Mouse (Mus musculus): ENCODE results near the gene Tgds. TPM values are rescaled to one million over a fixed set of nuclear protein-coding genes. Genes with fewer than 3 reads are reported as not detected.
"Not testable (repeated sequence)": the region's sequence is repeated elsewhere in the genome, so short reads cannot be mapped to it uniquely, and the experiment has no call there.

The Tgds gene
- polyA plus RNA-seq, 1 experiment = 4.0 TPM

DNA sequence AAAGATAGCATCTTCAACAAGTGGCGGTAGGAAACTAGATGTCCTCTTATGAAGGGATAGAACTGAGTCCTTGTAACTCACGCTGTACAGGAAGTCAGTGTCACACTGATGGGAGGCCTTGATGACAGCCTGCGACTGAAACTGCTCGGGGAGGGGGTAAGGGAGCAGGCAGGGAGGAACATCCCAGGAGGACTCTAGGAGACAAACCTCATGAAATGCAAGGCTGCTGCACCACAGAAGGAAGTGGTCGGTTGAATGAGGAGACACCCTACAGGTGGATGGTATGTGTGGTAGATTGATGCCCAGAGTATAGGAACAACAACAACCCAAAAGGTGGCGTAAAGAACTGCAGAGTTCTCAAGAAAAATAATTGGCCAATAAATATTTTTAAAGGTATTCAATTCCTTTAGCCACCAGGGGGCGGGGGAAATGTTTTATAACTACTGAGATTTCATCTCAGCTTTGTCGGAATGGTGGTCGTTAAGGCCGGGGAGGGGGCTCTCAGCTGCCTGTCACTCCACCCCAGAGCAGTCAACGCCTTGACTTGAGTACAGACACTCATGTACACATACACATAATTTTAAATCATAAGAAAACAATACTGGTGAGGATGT is 41.1 kb upstream of the Tgds start:
- Histone ChIP-seq H3K4me3 (ENCODE audit: extremely low read depth, insufficient read depth, insufficient read length) (no peak overlapping the region), H3K27me3 (ENCODE audit: control insufficient read depth, insufficient read depth, low read length) (no peaks in the 10 kb centered on the region), H3K36me3 (ENCODE audit: control insufficient read depth, insufficient read depth, low read length) (no peaks in the 10 kb centered on the region), H3K4me1 (ENCODE audit: control insufficient read depth, insufficient read depth, insufficient read length) (no peaks in the 10 kb centered on the region), H3K27ac (ENCODE audit: insufficient read depth, low read length) (no peak overlapping the region)
- TF ChIP-seq CTCF (IDR thresholded peaks at IDR 0.05; ENCODE audit: extremely low read depth, insufficient read depth, insufficient read length, insufficient replicate concordance) = no peak
- no peak for TF ChIP-seq POLR2A (IDR thresholded peaks at IDR 0.05; ENCODE audit: low read depth, low read length)
- 57% methylated on average over 11 of the region's 11 CpGs for WGBS
- peak in 1 of 2 experiments; percentile 19 for DNase-seq (ENCODE audit: low read depth in 1 of 2, low spot score in 2 of 2)

DNA sequence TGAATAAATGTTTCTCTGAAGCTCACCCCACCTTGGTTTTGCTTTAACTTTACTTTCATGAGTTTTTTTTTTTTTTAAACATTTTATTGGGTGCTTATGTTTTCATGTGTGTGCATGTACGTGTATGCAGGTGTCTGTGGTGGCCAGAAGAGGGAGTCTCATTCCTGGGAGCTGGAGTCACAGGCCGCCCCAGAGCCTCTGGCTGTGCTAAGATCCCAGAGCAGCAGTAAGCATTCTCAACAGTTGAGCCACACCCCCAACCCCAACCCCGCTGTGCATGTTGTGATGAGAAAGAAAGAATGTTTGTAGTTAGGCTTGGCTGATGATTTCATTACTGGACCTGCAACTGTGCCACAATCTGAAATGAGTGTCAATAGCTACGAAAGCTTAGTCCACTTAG is 36.2 kb upstream of the Tgds start:
- H3K36me3 ChIP-seq (ENCODE audit: control insufficient read depth, insufficient read depth, low read length) = no peaks in the 10 kb centered on the region
- TF ChIP-seq CTCF (IDR thresholded peaks at IDR 0.05; ENCODE audit: extremely low read depth, insufficient read depth, insufficient read length, insufficient replicate concordance) (no peak), POLR2A (IDR thresholded peaks at IDR 0.05; ENCODE audit: low read depth, low read length) (no peak)
- DNase-seq (ENCODE audit: low read depth in 1 of 2, low spot score in 2 of 2) = no peak
- H3K27me3 ChIP-seq (ENCODE audit: control insufficient read depth, insufficient read depth, low read length) = no peaks in the 10 kb centered on the region
- H3K4me1 ChIP-seq (ENCODE audit: control insufficient read depth, insufficient read depth, insufficient read length) = no peaks in the 10 kb centered on the region
- no peak overlapping the region for H3K4me3 ChIP-seq (ENCODE audit: extremely low read depth, insufficient read depth, insufficient read length)
- WGBS = 97% methylated on average over 4 of the region's 4 CpGs
- H3K27ac ChIP-seq (ENCODE audit: insufficient read depth, low read length) = no peak overlapping the region

- Histone ChIP-seq H3K27me3 (ENCODE audit: control insufficient read depth, insufficient read depth, low read length) (no peaks in the 10 kb centered on the region), H3K4me1 (ENCODE audit: control insufficient read depth, insufficient read depth, insufficient read length) (no peaks in the 10 kb centered on the region), H3K36me3 (ENCODE audit: control insufficient read depth, insufficient read depth, low read length) (peaks cover 18% of the 10 kb centered on the region), H3K27ac (ENCODE audit: insufficient read depth, low read length) (no peak overlapping the region), H3K4me3 (ENCODE audit: extremely low read depth, insufficient read depth, insufficient read length) (no peak overlapping the region)
- DNase-seq (ENCODE audit: low read depth in 1 of 2, low spot score in 2 of 2) = no peak
- TF ChIP-seq CTCF (IDR thresholded peaks at IDR 0.05; ENCODE audit: extremely low read depth, insufficient read depth, insufficient read length, insufficient replicate concordance) (no peak), POLR2A (IDR thresholded peaks at IDR 0.05; ENCODE audit: low read depth, low read length) (no peak)
- WGBS = 94% methylated on average over 14 of the region's 14 CpGs
Observed at GRCm38 (mm10) chr14:118162640-118163039, 30.1 kb upstream of the Tgds start.

DNA sequence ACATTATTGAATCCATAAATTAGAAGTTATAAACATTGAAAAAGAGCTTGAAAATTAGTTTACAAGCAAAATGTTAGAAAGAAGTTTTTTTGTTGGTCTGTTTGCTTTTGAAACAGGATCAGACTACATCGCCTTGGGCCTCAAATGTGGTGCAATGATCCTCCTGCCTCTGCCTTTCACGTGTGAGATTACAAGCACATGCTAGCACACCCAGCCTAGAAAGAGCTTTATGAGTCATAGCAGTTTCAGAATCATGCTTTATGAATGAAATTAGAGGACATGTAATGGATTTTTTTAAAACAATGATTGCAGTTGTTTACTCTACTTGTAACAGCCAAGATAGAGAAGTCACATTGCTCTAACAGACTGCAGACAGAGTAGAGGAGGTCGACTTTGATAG is 29.2 kb upstream of the Tgds start:
- 83% methylated on average over 3 of the region's 3 CpGs for WGBS
- Histone ChIP-seq H3K27ac (ENCODE audit: insufficient read depth, low read length) (no peak overlapping the region), H3K27me3 (ENCODE audit: control insufficient read depth, insufficient read depth, low read length) (no peaks in the 10 kb centered on the region)

GRCm38 (mm10) chr14:118157146-118157545 is 24.6 kb upstream of the Tgds start:
- Histone ChIP-seq H3K27ac (ENCODE audit: insufficient read depth, low read length) (no peak overlapping the region), H3K27me3 (ENCODE audit: control insufficient read depth, insufficient read depth, low read length) (no peaks in the 10 kb centered on the region), H3K4me3 (ENCODE audit: extremely low read depth, insufficient read depth, insufficient read length) (no peak overlapping the region), H3K4me1 (ENCODE audit: control insufficient read depth, insufficient read depth, insufficient read length) (no peaks in the 10 kb centered on the region), H3K36me3 (ENCODE audit: control insufficient read depth, insufficient read depth, low read length) (peaks cover 19% of the 10 kb centered on the region)
- DNase-seq (ENCODE audit: low read depth in 1 of 2, low spot score in 2 of 2) = peak in 1 of 2 experiments; percentile 45
- TF ChIP-seq POLR2A (IDR thresholded peaks at IDR 0.05; ENCODE audit: low read depth, low read length) (no peak), CTCF (IDR thresholded peaks at IDR 0.05; ENCODE audit: extremely low read depth, insufficient read depth, insufficient read length, insufficient replicate concordance) (peak; percentile 85; the same call in 1 of the 2 replicates)
- 39% methylated on average over 5 of the region's 5 CpGs for WGBS

More for the DNA sequence above, 29.2 kb upstream of the Tgds start:
- no peak overlapping the region for H3K4me3 ChIP-seq (ENCODE audit: extremely low read depth, insufficient read depth, insufficient read length)
- H3K4me1 ChIP-seq (ENCODE audit: control insufficient read depth, insufficient read depth, insufficient read length) = no peaks in the 10 kb centered on the region
- DNase-seq (ENCODE audit: low read depth in 1 of 2, low spot score in 2 of 2) = no peak
- TF ChIP-seq CTCF (IDR thresholded peaks at IDR 0.05; ENCODE audit: extremely low read depth, insufficient read depth, insufficient read length, insufficient replicate concordance) (no peak), POLR2A (IDR thresholded peaks at IDR 0.05; ENCODE audit: low read depth, low read length) (no peak)
- H3K36me3 ChIP-seq (ENCODE audit: control insufficient read depth, insufficient read depth, low read length) = peaks cover 18% of the 10 kb centered on the region

GRCm38 (mm10) chr14:118156740-118157139 is 24.2 kb upstream of the Tgds start:
- 90% methylated on average over 10 of the region's 10 CpGs for WGBS
- TF ChIP-seq POLR2A (IDR thresholded peaks at IDR 0.05; ENCODE audit: low read depth, low read length) = no peak
- no peak for TF ChIP-seq CTCF (IDR thresholded peaks at IDR 0.05; ENCODE audit: extremely low read depth, insufficient read depth, insufficient read length, insufficient replicate concordance)
- Histone ChIP-seq H3K27ac (ENCODE audit: insufficient read depth, low read length) (no peak overlapping the region), H3K4me1 (ENCODE audit: control insufficient read depth, insufficient read depth, insufficient read length) (no peaks in the 10 kb centered on the region), H3K27me3 (ENCODE audit: control insufficient read depth, insufficient read depth, low read length) (no peaks in the 10 kb centered on the region), H3K4me3 (ENCODE audit: extremely low read depth, insufficient read depth, insufficient read length) (no peak overlapping the region), H3K36me3 (ENCODE audit: control insufficient read depth, insufficient read depth, low read length) (peaks cover 19% of the 10 kb centered on the region)
- DNase-seq (ENCODE audit: low read depth in 1 of 2, low spot score in 2 of 2) = no peak

DNA sequence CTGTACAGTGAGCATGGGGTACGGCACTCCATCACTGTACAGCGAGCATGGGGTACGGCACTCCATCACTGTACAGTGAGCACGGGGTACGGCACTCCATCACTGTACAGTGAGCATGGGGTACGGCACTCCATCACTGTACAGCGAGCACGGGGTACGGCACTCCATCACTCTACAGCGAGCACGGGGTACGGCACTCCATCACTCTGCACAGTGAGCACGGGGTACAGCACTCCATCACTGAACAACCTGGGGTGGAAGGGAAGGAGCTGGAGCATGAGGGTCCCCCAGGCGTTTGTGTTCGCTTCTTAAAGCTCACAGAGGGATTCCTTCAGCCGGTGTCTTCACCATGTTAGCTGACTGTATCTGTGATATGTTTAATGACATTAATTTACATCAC is 23.5 kb upstream of the Tgds start:
- peaks cover 19% of the 10 kb centered on the region for H3K36me3 ChIP-seq (ENCODE audit: control insufficient read depth, insufficient read depth, low read length)
- WGBS = 95% methylated on average over 16 of the region's 16 CpGs
- H3K4me1 ChIP-seq (ENCODE audit: control insufficient read depth, insufficient read depth, insufficient read length); H3K4me3 ChIP-seq (ENCODE audit: extremely low read depth, insufficient read depth, insufficient read length); H3K27me3 ChIP-seq (ENCODE audit: control insufficient read depth, insufficient read depth, low read length); DNase-seq (ENCODE audit: low read depth in 1 of 2, low spot score in 2 of 2); H3K27ac ChIP-seq (ENCODE audit: insufficient read depth, low read length): not testable (repeated sequence)

Measured in spleen, adult 2 months (tissue).